Mouse (Mus musculus) stomach, postnatal 0 days (tissue): ENCODE measurements around the gene Cntn5.

Source experiments
- CTCF ChIP-seq: IDR thresholded peaks from 2 replicates; pipeline ENCODE4 v1.5.1; 2016; ENCODE audit warnings: antibody characterized with exemption, low read depth, mild to moderate bottlenecking, moderate library complexity
- EP300 ChIP-seq: optimal IDR thresholded peaks from 2 replicates; pipeline ENCODE3; 2016; ENCODE audit warnings: antibody characterized with exemption

- TF ChIP-seq CTCF (no peak), EP300 (no peak)
These were observed 446.7 kb downstream of the Cntn5 start for GRCm38 (mm10) chr9:10457900-10458299.
